Mouse (Mus musculus): ENCODE data around the gene Ccdc130. TPM values are rescaled to one million over a fixed set of nuclear protein-coding genes. Genes with fewer than 3 reads are reported as not detected.
"Not testable (repeated sequence)": the region's sequence is repeated elsewhere in the genome, so short reads cannot be mapped to it uniquely, and the experiment has no call there.

The Ccdc130 gene
- 10 to 100 TPM; 32.2 to 45.4 TPM for polyA plus RNA-seq (2017; shearing (Covaris generic))

GRCm38 (mm10) chr8:84269950-84270773 is at the start of gene Ccdc130:
Gene Ccdc130 (minus strand): TSS chr8:84270380.
- ATAC-seq, result peak; percentile 99

- ATAC-seq, result no peak
Observed at GRCm38 (mm10) chr8:84308376-84308775, 38.2 kb upstream of the Ccdc130 start.

- ATAC-seq, result no peak
Observed at GRCm38 (mm10) chr8:84303951-84304350, 33.8 kb upstream of the Ccdc130 start.

- ATAC-seq, result no peak
Observed at GRCm38 (mm10) chr8:84297029-84297785, 27.0 kb upstream of the Ccdc130 start.

GRCm38 (mm10) chr8:84291688-84292087 is 21.5 kb upstream of the Ccdc130 start:
- no peak for ATAC-seq

GRCm38 (mm10) chr8:84291086-84291485 is 20.9 kb upstream of the Ccdc130 start:
- no peak for ATAC-seq

GRCm38 (mm10) chr8:84288892-84289291 is 18.7 kb upstream of the Ccdc130 start:
- no peak for ATAC-seq

- not testable (repeated sequence) for ATAC-seq
Observed at GRCm38 (mm10) chr8:84285665-84286064, 15.5 kb upstream of the Ccdc130 start.

GRCm38 (mm10) chr8:84284608-84285063 is 14.5 kb upstream of the Ccdc130 start:
- ATAC-seq, result no peak

GRCm38 (mm10) chr8:84280777-84281176 is 10.6 kb upstream of the Ccdc130 start:
- no peak for ATAC-seq

GRCm38 (mm10) chr8:84276447-84276846 is 6.3 kb upstream of the Ccdc130 start:
- no peak for ATAC-seq

GRCm38 (mm10) chr8:84273968-84274367 is 3.8 kb upstream of the Ccdc130 start:
- no peak for ATAC-seq

- no peak for ATAC-seq
Observed at GRCm38 (mm10) chr8:84272302-84272701, 2.1 kb upstream of the Ccdc130 start.

- ATAC-seq, result no peak
Observed at GRCm38 (mm10) chr8:84261098-84261497, 9.1 kb downstream of the Ccdc130 start.

GRCm38 (mm10) chr8:84256822-84257610 is 13.2 kb downstream of the Ccdc130 start, which contains the start of gene Mri1:
Gene Mri1 (minus strand): TSS chr8:84257326.
- peak; percentile 76 for ATAC-seq

GRCm38 (mm10) chr8:84256458-84256821 is 13.7 kb downstream of the Ccdc130 start:
- peak; percentile 76 for ATAC-seq

GRCm38 (mm10) chr8:84255858-84256257 is 14.3 kb downstream of the Ccdc130 start:
- ATAC-seq, result no peak

- ATAC-seq, result peak; percentile 99
Observed at GRCm38 (mm10) chr8:84249257-84250170, 20.7 kb downstream of the Ccdc130 start, which contains the start of gene D8Ertd738e. Gene D8Ertd738e (minus strand): TSS chr8:84249719.

GRCm38 (mm10) chr8:84241821-84242220 is 28.4 kb downstream of the Ccdc130 start:
- ATAC-seq, result no peak

- no peak for ATAC-seq
Observed at GRCm38 (mm10) chr8:84241167-84241566, 29.0 kb downstream of the Ccdc130 start.

GRCm38 (mm10) chr8:84237542-84238229 is 32.5 kb downstream of the Ccdc130 start:
- peak; percentile 17 for ATAC-seq

Data from activated CD4-positive, CD25-positive, alpha-beta regulatory T cell, adult 4 months (primary cell).